Mouse (Mus musculus): ENCODE results near the gene Mrpl10. TPM values are rescaled to one million over a fixed set of nuclear protein-coding genes. Genes with fewer than 3 reads are reported as not detected.

Mrpl10 gene
- polyA plus RNA-seq, 1 experiment from 2014 or later = 76.6 TPM

DNA sequence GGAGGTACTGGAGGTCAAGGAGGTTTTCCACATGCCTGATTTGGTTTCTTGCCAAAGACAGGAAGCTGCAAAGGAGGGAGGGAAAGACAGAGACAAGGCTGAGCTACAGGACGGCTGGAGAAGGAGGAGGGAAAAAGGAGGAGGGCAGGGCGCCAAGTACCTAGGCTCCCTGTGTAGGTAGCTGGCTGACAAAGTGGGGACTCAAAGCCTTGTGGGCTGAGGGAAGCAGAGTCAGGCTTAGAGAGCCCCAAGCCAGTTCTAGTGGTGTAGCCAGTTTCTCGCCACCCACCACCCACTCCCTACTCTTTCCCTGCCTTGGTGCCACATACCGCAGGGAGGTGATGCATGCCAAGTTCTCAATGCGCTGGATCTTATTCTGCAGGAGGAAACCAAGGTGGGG is 5.2 kb upstream of the Mrpl10 start:
- Histone ChIP-seq H3K27ac (ENCODE audit: low read depth, low read length) (no peak overlapping the region), H3K4me1 (replicated peaks; ENCODE audit: control insufficient read depth, insufficient read depth, low read length) (no peaks in the 10 kb centered on the region), H3K9ac (ENCODE audit: low read length) (no peak overlapping the region), H3K36me3 (ENCODE audit: control insufficient read depth, insufficient read depth, low read length) (no peaks in the 10 kb centered on the region; the same call in 1 of the 2 replicates), H3K27me3 (ENCODE audit: control insufficient read depth, insufficient read depth, low read length) (no peaks in the 10 kb centered on the region), H3K4me3 (ENCODE audit: low read depth, low read length) (no peak overlapping the region), H3K4me2 (ENCODE audit: low read depth, low read length, severe bottlenecking) (no peak overlapping the region), H3K9me3 (ENCODE audit: control insufficient read depth, low read length) (no peaks in the 10 kb centered on the region)
- no peak for ATAC-seq (replicated peaks; ENCODE audit: low FRiP score)
- no peak for DNase-seq (ENCODE audit: low spot score)
- WGBS = 84% methylated on average over 5 of the region's 5 CpGs

DNA sequence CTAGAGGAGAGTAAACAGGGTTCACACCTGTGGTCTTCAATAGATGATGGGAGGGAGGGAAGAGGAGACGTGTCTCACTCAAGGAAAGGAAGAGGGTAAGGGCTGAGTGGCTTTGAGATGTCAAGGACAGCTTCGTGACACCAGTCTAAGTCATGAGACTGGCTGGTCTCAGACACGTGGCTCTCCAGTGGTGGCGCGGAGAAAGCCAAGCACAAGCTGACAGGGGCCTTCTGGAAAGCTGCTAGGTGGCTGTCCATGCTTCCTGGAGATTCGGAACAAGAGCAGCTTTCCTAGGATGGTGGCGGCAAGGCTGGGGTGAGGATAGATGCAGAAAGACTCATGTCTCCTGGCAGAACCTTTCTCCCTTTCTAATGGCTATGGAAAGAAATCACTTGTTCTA is 2.5 kb upstream of the Mrpl10 start:
- H3K27ac ChIP-seq (ENCODE audit: low read depth, low read length) = no peak overlapping the region
- H3K4me2 ChIP-seq (ENCODE audit: low read depth, low read length, severe bottlenecking) = no peak overlapping the region
- DNase-seq (ENCODE audit: low spot score) (no peak), ATAC-seq (replicated peaks; ENCODE audit: low FRiP score) (no peak)
- H3K9me3 ChIP-seq (ENCODE audit: control insufficient read depth, low read length) = no peaks in the 10 kb centered on the region
- peaks cover 2% of the 10 kb centered on the region; the same call in 1 of the 2 replicates for H3K4me1 ChIP-seq (replicated peaks; ENCODE audit: control insufficient read depth, insufficient read depth, low read length)
- H3K4me3 ChIP-seq (ENCODE audit: low read depth, low read length) = no peak overlapping the region
- H3K9ac ChIP-seq (ENCODE audit: low read length) = no peak overlapping the region
- H3K36me3 ChIP-seq (ENCODE audit: control insufficient read depth, insufficient read depth, low read length) = no peaks in the 10 kb centered on the region; the same call in 1 of the 2 replicates
- H3K27me3 ChIP-seq (ENCODE audit: control insufficient read depth, insufficient read depth, low read length) = no peaks in the 10 kb centered on the region
- WGBS = 78% methylated on average over 7 of the region's 7 CpGs

DNA sequence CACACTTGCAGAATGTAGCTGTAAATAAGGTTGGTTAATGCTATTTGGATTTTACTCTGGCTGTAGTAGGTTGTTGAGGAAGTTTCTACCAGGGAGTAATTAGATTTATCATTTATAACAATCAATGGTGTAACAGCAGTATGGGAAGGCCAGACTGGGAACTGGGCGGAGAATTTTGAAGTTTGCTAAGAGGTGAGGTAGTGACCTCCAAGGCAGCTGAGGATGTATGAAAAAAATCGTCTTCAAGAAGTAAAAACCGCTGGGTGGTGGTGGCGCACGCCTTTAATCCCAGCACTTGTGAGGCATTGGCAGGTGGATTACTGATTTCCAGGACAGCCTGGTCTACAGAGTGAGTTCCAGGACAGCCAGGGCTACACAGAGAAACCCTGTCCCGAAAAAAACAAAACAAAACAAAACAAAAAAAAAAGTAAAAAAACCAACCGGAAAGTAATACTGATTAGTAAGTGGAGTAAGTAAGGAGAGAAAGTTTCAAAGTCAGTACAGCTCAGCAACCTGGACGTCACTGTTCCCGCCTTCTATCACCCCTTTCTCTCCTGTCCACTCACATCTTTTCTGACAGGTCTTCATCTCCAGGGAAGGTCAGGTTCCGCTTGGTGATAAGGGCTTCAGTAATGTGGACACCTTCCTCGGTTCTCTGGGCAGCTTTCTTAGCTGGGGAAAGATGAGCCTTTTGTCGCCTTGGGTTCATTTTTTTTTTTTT is 899 bp upstream of the Mrpl10 start:
- Histone ChIP-seq H3K9ac (ENCODE audit: low read length) (peak overlapping the region; percentile 32; the same call in 1 of the 2 replicates), H3K36me3 (ENCODE audit: control insufficient read depth, insufficient read depth, low read length) (no peaks in the 10 kb centered on the region), H3K4me1 (replicated peaks; ENCODE audit: control insufficient read depth, insufficient read depth, low read length) (peaks cover 2% of the 10 kb centered on the region; the same call in 1 of the 2 replicates), H3K4me2 (ENCODE audit: low read depth, low read length, severe bottlenecking) (peak overlapping the region; percentile 73), H3K27me3 (ENCODE audit: control insufficient read depth, insufficient read depth, low read length) (no peaks in the 10 kb centered on the region), H3K9me3 (ENCODE audit: control insufficient read depth, low read length) (no peaks in the 10 kb centered on the region), H3K27ac (ENCODE audit: low read depth, low read length) (no peak overlapping the region), H3K4me3 (ENCODE audit: low read depth, low read length) (peak overlapping the region; percentile 76)
- no peak for DNase-seq (ENCODE audit: low spot score)
- 52% methylated on average over 12 of the region's 12 CpGs for WGBS
- no peak for ATAC-seq (replicated peaks; ENCODE audit: low FRiP score)

DNA sequence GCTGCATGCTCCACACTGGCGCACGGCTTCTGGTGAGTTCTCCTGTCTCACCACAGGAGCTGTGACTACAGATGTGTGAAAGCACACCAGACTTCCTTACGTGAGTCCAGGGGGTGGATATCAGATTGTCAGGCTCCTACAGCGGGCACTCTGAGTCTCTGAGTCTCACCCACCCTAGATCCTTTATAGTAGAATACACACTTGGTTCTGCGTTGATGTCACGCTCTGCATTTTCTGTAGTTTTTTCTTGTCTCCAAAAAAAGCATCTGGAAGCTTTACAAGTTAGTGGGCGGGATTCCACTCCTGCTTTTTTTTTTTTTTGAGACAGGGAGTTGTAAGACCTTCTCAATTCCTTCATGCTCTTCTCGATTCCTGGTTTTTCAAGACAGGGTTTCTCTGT is 3.5 kb downstream of the Mrpl10 start:
- Histone ChIP-seq H3K9ac (ENCODE audit: low read length) (no peak overlapping the region), H3K9me3 (ENCODE audit: control insufficient read depth, low read length) (no peaks in the 10 kb centered on the region), H3K36me3 (ENCODE audit: control insufficient read depth, insufficient read depth, low read length) (no peaks in the 10 kb centered on the region; the same call in 1 of the 2 replicates), H3K4me1 (replicated peaks; ENCODE audit: control insufficient read depth, insufficient read depth, low read length) (peaks cover 2% of the 10 kb centered on the region; the same call in 1 of the 2 replicates), H3K4me2 (ENCODE audit: low read depth, low read length, severe bottlenecking) (no peak overlapping the region), H3K27ac (ENCODE audit: low read depth, low read length) (no peak overlapping the region), H3K4me3 (ENCODE audit: low read depth, low read length) (no peak overlapping the region), H3K27me3 (ENCODE audit: control insufficient read depth, insufficient read depth, low read length) (no peaks in the 10 kb centered on the region)
- ATAC-seq (replicated peaks; ENCODE audit: low FRiP score) (no peak), DNase-seq (ENCODE audit: low spot score) (no peak)
- 96% methylated on average over 8 of the region's 8 CpGs for WGBS

DNA sequence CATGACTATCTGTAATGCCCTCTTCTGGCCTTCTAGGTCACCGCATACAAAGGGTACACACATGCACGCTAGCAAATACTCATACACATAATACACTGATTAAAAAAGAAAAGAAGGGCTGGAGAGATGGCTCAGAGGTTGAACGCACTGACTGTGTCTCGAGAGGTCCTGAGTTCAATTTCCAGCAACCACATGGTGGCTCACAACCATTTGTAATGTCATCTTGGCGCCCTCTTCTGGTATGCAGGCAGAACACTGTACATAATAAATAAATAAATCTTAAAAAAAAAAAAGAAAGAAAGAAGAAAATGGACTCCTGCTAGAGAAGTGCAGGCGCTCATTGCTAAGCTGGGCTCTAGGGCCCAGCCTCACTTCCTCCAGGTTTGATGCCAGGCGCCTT is 4.5 kb downstream of the Mrpl10 start:
- ATAC-seq (replicated peaks; ENCODE audit: low FRiP score) = no peak
- H3K4me2 ChIP-seq (ENCODE audit: low read depth, low read length, severe bottlenecking) = no peak overlapping the region
- H3K4me3 ChIP-seq (ENCODE audit: low read depth, low read length) = no peak overlapping the region
- no peak overlapping the region for H3K27ac ChIP-seq (ENCODE audit: low read depth, low read length)
- no peak overlapping the region for H3K9ac ChIP-seq (ENCODE audit: low read length)
- no peaks in the 10 kb centered on the region for H3K9me3 ChIP-seq (ENCODE audit: control insufficient read depth, low read length)
- no peaks in the 10 kb centered on the region; the same call in 1 of the 2 replicates for H3K36me3 ChIP-seq (ENCODE audit: control insufficient read depth, insufficient read depth, low read length)
- WGBS = 83% methylated on average over 7 of the region's 7 CpGs
- peaks cover 2% of the 10 kb centered on the region; the same call in 1 of the 2 replicates for H3K4me1 ChIP-seq (replicated peaks; ENCODE audit: control insufficient read depth, insufficient read depth, low read length)
- DNase-seq (ENCODE audit: low spot score) = no peak
- H3K27me3 ChIP-seq (ENCODE audit: control insufficient read depth, insufficient read depth, low read length) = no peaks in the 10 kb centered on the region

DNA sequence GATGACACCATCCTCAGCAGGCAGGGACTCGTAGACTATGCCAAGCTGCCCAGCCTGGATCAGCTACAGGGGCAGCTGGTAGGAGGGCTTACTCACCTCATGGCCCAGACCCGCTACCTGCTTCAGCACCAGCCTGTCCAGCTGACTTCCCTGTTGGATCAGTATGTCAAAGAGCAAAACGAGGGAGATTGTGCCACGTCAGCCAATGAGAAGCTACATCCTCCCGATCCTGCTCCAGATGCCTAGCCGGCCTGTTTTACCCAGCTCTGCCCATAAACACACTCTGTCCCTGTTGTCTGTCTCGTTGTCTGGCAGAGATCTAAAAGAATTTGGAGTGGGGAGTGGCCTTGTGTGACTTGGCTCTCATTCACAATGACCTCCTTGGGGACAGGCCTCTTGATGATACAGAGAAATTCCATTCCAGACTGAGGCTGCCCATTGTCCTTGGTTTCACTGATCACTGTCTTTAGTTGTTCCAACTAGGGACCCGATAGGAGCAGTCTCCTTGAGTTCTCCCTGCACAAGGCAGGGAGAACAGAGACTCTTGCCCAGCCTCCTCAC is 6.8 kb downstream of the Mrpl10 start:
- DNase-seq (ENCODE audit: low spot score) (no peak), ATAC-seq (replicated peaks; ENCODE audit: low FRiP score) (no peak)
- H3K36me3 ChIP-seq (ENCODE audit: control insufficient read depth, insufficient read depth, low read length) = no peaks in the 10 kb centered on the region; the same call in 1 of the 2 replicates
- 90% methylated on average over 8 of the region's 8 CpGs for WGBS
- H3K9ac ChIP-seq (ENCODE audit: low read length) = no peak overlapping the region
- H3K4me1 ChIP-seq (replicated peaks; ENCODE audit: control insufficient read depth, insufficient read depth, low read length) = peaks cover 11% of the 10 kb centered on the region
- no peaks in the 10 kb centered on the region for H3K27me3 ChIP-seq (ENCODE audit: control insufficient read depth, insufficient read depth, low read length)
- no peak overlapping the region for H3K27ac ChIP-seq (ENCODE audit: low read depth, low read length)
- H3K4me2 ChIP-seq (ENCODE audit: low read depth, low read length, severe bottlenecking) = no peak overlapping the region
- no peak overlapping the region for H3K4me3 ChIP-seq (ENCODE audit: low read depth, low read length)
- H3K9me3 ChIP-seq (ENCODE audit: control insufficient read depth, low read length) = no peaks in the 10 kb centered on the region

DNA sequence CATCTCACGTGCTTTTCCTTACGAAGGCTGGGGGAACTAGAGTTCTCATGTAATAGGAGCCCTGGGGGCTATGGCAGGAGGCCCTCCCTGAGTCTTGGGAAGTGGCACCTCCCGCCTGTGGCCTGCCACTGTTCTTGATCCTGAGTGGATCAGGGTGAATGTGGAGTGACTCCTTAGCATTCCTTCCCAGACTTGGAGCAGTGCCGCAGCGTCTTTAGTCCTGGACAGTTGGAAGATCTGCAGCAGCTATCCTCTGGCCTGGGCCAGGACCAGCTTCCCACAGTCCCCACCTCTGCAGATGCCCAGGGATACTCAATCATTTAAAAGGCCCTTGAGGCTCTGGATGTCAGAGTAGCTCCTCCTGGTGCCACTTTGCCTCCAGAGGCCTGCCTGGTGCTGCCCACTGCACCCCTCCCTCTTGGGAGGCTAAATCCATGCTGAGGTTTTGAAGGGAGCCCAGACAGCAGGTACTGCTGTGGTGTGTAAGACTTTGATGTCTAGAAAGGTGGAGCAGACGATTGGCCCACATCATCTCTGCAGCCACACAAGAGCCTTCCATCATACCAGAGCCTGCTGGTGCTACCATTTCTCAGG is 8.2 kb downstream of the Mrpl10 start:
- H3K36me3 ChIP-seq (ENCODE audit: control insufficient read depth, insufficient read depth, low read length) = no peaks in the 10 kb centered on the region; the same call in 1 of the 2 replicates
- no peaks in the 10 kb centered on the region for H3K27me3 ChIP-seq (ENCODE audit: control insufficient read depth, insufficient read depth, low read length)
- DNase-seq (ENCODE audit: low spot score) (no peak), ATAC-seq (replicated peaks; ENCODE audit: low FRiP score) (no peak)
- H3K27ac ChIP-seq (ENCODE audit: low read depth, low read length) = no peak overlapping the region; the same call in 1 of the 2 replicates
- no peak overlapping the region for H3K4me3 ChIP-seq (ENCODE audit: low read depth, low read length)
- H3K9me3 ChIP-seq (ENCODE audit: control insufficient read depth, low read length) = no peaks in the 10 kb centered on the region
- H3K9ac ChIP-seq (ENCODE audit: low read length) = no peak overlapping the region
- no peak overlapping the region for H3K4me2 ChIP-seq (ENCODE audit: low read depth, low read length, severe bottlenecking)
- H3K4me1 ChIP-seq (replicated peaks; ENCODE audit: control insufficient read depth, insufficient read depth, low read length) = peaks cover 11% of the 10 kb centered on the region
- WGBS = 79% methylated on average over 6 of the region's 6 CpGs

DNA sequence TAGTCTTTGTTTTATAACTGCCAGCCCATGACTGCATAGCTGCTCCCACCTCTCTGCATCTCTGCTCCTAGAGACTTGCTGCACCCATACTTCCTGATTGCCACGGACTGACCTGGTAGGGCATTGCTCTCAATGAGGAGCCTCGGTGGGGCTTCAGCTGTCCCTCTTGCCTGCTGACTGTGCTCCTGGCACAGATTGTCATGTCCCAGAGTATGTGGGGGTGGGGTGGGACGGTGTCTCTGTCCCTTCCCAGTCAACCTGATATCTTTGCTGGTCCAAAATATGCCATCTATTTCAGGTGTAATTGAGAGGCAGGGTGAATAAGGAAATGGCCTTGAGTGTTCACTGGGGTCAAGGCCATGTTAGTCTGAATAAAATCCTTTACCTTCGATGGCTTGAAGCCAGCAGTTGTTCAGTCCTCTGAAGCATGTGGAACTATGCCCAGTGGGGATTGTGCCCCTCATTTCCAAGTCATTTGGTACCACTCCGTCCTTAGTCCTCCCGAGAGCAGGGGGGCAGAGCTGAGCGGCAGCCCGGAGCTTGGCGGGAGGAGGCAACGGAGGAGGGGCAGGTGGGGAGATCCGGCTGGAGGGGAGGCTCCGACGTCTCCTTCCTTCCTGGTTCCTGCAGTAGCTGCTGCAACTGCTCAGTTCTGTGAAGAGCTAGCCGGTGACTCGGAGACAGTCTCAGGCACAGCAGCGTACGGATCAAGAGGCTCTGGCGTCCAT is 9.0 kb downstream of the Mrpl10 start, which contains the start of gene Osbpl7:
Gene Osbpl7 (plus strand): TSS at position 413 of the 728 bp plus-strand sequence.
- Histone ChIP-seq H3K27ac (ENCODE audit: low read depth, low read length) (no peak within 1 kb of the TSS; the same call in 1 of the 2 replicates), H3K9ac (ENCODE audit: low read length) (peak within 1 kb of the TSS; percentile 64), H3K4me2 (ENCODE audit: low read depth, low read length, severe bottlenecking) (peak within 1 kb of the TSS; percentile 89), H3K4me3 (ENCODE audit: low read depth, low read length) (peak within 1 kb of the TSS; percentile 56), H3K9me3 (ENCODE audit: control insufficient read depth, low read length) (no peaks in the 10 kb centered on the region), H3K36me3 (ENCODE audit: control insufficient read depth, insufficient read depth, low read length) (peaks cover 2% of the 10 kb centered on the region; the same call in 1 of the 2 replicates), H3K4me1 (replicated peaks; ENCODE audit: control insufficient read depth, insufficient read depth, low read length) (peaks cover 11% of the 10 kb centered on the region), H3K27me3 (ENCODE audit: control insufficient read depth, insufficient read depth, low read length) (no peaks in the 10 kb centered on the region)
- 9% methylated on average over 18 of the region's 18 CpGs for WGBS
- DNase-seq (ENCODE audit: low spot score) = peak; percentile 84
- ATAC-seq (replicated peaks; ENCODE audit: low FRiP score) = peak; percentile 60

Measured in forebrain, embryonic 11.5 days (tissue).